Mouse (Mus musculus): Measurements from ENCODE around the gene Ivd.
A peak's percentile ranks its signal among the peaks of the same experiment; 100 is the strongest.

Gene Ivd

DNA sequence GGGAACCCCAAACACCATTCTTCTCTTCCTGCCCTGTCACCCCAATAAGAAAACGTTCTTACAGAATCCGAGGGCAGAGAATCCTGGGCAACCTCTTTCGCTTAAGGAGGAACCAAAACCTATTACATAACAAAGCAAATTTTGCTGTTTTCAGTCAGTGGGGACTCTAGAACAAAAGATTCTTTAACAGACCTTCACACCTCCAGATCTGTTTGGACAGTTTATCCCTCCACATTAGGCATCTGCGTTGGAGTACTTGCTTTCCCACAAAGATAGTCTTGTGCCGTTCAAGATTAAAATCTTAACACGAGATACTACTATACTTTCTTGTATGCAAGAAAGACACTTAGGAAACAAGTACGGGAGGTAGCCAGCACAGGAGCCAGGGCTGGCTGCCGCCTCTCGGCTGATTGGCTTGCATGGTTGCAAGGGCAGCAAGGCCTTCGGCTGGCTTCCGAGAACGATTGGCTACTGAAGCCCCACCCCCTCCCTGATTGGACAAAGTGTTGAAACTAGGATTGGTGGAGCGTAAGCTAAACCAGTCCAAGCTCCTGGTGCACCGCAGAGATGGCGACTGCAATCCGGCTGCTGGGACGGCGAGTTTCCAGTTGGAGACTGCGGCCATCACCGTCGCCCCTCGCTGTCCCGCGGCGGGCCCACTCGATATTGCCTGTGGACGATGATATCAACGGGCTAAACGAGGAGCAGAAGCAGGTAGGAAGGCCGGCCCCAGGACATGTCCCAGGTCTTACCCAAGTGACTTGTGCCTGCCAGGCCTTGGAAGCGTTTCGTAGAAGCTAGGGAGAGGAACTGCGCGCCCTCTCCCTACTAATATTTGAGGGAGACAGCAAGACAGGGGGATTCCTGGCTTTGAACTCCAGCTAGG, at the start of gene Ivd:
Gene Ivd (plus strand): TSS at position 501 of the 886 bp plus-strand sequence.
- peak; percentile 88 for DNase-seq (ENCODE audit: extremely low read depth, low read depth, low spot score)

DNA sequence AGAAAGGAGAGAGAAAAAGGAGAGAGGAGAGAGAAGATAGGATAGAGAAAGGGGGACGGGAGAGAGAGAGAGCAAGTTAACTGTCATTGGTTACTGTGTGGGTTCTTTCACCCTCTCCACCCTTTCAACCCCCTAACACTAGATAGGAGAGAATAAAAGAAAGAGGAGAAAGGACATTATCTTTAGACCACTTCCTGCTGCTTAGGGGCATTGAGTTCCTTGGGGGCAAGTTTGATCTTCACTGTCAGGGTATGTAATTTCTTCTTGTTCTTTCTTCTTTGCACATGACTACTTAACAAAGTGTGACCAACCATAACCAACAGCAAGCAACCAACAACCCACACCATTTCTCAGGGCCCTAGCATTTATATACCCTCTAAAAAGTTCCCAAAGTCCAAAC, 49.0 kb upstream of the Ivd start:
- no peak for DNase-seq (ENCODE audit: extremely low read depth, low read depth, low spot score)

DNA sequence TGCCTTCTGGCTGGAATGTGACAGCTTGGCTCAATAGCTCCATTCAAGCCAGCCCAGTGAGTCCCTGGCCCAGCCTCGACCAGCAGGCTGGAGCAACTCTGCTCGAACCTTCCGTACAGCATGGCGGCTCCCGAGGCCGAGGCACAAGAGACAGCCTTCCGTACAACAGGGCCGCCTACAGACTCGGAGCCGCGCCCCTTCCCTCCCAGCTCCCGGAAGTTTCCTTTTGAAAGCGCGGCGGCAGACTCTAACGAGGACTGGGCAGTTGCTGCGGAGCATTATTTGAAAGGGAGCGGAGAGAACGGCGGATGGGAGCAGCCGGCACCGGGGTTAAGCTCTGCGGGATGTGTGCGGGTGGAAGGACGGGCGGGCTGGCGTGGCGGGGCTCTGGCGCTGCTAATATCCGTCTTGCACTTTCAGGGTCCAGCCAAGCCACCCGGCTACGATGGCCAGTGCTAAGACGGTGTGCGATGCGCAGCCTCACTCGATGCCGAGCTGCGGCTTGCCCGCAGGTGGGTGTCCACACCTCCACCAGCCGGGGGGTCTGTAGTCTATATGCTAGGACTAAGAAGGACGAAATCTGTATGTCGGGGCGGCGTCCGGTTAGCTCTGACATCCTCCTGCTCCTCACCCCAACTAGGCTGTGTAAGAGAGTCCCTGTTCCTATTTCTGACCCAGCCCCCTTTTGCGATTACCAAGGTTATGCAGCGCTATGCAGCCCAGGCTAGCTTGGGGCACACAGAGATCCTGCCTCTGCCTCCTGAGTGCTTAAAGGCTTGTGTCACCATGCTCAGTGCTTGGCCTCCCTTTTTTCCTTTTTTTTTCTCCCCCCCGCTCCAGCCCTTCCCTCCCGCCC, 47.5 kb upstream of the Ivd start, which contains the start of gene Knstrn:
Gene Knstrn (plus strand): TSS at position 23 of the 856 bp plus-strand sequence.
- no peak for DNase-seq (ENCODE audit: extremely low read depth, low read depth, low spot score)

DNA sequence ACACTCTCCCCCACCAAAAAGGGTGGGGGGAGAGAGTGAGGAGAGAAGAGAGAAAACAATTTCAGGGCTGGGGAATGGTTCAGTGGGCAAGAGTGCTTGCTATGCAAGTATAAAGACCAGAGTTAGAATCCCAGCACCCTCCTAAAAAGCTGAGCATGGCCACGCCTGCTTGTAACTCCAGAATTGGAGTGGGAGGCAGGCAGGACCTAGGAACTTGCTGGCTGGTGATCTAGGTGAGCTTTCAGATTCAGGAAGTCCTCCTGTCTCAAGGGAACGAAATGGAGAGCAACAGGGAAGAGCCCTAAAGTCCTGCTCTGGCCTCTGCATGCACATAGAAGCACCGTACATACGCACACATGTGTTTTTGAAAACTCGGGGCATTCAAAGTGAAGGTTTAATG, 39.0 kb upstream of the Ivd start:
- DNase-seq (ENCODE audit: extremely low read depth, low read depth, low spot score) = no peak

DNA sequence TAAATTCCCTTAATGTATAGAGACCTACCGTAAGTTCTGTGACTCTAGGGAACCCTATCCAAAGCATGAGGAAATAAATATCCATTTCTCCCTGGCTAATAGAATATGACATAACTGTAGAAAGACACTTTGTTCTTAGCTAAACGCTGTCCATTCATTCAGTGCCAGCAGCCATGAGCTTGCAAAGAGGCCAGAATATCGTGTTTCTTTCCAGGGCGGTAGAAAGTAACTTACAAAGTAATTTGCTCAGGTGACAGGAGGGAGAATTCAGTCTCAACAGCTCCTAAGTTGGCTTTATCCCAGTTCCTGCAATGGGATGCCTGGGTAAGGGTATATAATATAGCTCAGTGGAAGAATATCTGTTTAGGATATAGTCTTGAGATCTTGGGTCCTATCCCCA, 37.4 kb upstream of the Ivd start:
- DNase-seq (ENCODE audit: extremely low read depth, low read depth, low spot score) = no peak

DNA sequence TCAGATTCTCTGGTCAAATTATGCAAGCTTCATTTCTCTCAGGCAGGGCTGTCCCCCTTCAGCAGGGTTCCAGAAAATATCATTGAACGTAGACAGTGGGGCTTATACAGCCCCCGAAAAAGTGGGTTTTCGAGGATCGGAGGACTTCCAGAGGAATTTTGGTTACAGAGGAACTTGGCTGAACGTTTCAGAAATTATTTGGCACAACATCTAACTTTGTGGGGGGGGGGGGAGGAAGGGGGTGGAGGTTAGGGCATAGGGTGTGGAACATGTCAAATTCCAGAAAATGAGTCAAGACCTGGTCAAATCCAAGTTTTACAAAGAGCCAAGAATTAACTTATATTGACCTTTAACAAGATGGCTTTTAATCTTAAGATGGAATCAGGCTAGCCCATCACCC, 32.7 kb upstream of the Ivd start:
- no peak for DNase-seq (ENCODE audit: extremely low read depth, low read depth, low spot score)

DNA sequence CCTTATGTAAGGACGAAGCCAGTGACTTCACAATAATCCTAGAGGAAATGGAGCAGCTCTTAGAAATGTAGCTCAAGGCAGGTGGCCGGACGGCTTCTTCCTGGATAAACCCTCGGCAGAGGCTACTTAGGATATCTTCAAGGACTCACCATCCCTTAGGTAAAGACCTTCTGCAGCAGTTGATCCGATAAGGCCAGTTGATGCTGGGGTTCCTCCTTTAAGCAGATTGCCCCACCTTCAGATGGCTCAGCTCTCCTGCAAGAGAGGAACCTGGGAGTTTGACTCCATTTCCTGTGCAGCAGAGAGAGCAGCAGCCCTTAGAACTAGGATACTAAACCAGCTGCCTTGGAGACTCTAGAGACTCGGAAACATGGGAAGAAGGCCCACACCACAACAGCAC, 27.7 kb upstream of the Ivd start:
- DNase-seq (ENCODE audit: extremely low read depth, low read depth, low spot score) = no peak

DNA sequence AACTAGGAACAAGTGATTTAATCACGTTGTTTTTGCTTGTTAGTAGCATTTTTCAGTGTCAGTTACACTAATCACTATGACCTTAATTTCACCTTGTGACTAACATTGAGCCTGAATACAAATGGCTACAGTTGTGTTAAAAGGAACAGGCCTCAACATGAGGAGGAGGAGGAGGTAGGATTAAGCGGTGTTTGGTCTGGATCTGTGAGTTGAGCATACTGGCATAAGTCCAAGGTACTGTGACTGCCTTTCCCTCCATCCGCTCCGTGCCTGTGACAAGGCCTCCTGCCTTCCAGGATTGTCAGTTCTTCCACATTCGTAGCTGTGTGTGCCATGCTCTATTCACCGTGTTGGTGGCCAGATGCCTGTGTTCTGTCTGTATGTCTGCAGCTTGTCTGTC, 26.6 kb upstream of the Ivd start:
- peak; percentile 89 for DNase-seq (ENCODE audit: extremely low read depth, low read depth, low spot score)

DNA sequence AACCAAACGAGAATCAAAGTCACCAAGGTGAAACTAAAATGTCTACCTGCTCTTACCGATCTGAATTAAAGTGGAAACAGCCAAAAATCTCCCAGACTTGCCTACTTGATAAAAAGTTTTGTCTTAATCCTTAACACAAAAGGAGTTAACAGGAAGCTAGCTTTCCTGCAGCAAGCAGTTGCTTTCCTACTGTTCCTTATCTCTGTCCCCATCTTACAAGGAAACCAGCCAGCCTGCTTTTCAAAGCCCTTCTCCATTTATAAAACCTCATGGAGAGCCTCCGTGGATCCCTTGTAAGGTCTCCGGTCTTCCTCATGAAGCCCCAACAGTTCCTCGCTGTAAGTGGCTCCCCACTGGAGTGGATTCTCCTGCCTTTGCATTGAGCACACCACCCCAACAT, 23.4 kb upstream of the Ivd start:
- DNase-seq (ENCODE audit: extremely low read depth, low read depth, low spot score) = no peak

DNA sequence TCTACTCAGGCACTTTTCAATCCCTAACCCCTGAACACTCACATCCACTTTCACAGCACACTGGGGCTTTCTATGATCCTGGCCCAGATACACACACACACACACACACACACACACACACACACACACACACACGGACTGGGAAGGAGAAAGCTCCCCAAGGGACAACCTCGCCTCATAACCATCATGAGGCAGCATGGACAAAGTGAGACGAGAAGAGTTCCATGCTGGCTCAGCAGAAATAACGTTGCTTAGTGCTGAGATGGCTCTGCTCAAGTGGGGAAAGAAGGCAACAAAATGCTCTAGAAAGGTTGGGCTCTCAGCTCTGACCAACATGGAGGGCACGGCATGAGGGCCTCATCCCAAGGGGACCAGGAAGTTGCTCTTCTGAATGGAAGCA, 20.6 kb upstream of the Ivd start:
- no peak for DNase-seq (ENCODE audit: extremely low read depth, low read depth, low spot score)

DNA sequence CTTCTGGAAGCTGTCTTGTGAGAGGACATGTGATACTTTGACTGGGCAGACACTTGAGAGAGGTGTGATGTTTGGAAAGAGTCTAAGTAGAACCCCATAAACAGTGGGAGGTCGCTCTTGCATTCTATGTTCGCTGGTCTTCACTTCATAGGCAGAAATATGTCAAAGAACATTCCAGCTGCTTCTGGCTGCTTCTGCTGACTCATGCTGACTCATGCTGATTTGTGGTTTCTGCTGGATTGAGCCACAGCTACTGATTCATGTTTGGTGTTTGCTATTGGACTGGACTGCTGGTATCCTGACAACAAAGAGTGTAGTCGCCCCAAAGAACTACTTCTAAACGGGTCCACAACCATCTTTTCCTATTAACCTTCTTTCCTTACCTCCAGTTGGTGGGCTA, 20.0 kb upstream of the Ivd start:
- DNase-seq (ENCODE audit: extremely low read depth, low read depth, low spot score) = no peak

DNA sequence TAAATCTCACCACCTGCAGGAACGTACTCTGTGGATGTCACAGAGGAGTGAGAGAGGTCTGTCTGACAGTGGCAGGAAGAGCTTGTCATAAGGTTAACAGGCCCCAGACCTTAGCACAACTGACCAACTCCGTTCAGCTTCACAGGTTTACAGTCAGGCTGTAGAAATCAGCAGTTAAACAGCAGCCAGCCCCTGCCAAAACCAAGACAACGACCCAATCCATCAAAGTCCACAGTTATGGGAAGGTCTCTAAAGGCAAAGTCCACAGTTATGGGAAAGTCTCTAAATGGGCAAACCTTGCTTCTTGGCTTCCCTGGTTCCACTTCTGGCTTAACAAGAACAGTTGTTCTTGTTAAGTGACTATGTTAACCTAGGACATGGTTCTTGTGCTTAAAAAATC, 17.3 kb upstream of the Ivd start:
- no peak for DNase-seq (ENCODE audit: extremely low read depth, low read depth, low spot score)

DNA sequence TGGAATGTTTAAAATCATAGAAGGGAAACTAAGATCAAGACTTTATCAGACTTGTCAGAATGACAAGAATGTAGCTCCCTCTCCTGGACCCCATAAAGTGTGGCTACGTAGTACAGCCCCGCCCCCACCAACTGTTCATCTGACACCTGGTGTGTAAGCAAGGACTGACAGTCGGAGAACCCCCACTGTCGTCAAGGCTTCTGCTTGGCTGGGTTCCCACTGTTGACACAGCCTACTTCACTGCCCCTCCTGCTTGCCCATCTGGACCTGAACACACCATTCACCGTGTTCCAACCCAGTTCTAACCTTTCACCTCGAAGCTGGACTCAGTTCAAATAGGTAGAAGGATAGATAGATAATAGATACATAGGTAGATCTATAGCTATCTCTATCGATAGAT, 15.5 kb upstream of the Ivd start:
- DNase-seq (ENCODE audit: extremely low read depth, low read depth, low spot score) = no peak

DNA sequence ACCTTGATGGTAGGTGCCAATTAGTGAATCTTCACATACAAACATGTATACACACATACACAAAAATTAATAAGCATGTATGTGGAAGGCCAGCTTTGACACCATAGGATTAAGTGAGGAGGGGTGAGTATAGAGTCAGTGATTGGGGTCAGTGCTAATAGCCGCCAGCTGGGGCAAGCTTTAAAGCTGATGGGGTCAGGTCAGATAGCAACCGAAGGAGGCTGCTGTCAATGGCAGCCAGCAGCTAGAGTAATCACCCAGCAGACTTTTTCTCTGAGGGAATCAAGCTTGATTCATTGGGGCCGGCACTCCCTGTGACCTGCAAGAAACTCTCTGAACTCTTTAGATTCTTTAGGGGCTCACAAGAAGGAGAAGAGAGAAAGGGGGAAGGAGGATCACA, 10.0 kb upstream of the Ivd start:
- no peak for DNase-seq (ENCODE audit: extremely low read depth, low read depth, low spot score)

DNA sequence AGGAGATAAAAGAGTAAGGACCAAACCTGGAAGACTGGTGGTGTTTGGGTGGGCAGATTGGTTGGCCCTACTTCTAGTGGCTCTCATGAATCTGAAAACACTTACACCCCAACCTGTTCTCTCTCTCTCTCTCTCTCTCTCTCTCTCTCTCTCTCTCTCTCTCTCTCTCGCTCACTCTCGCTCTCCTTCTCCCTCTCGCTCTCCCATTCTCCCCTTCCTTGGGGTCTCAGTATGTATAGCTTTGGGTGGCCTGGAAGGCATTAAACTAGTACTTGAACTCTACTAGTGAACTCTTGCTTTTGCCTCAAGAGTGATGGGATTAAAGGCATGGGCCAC, 554 bp downstream of the Ivd start:
- DNase-seq (ENCODE audit: extremely low read depth, low read depth, low spot score) = no peak

DNA sequence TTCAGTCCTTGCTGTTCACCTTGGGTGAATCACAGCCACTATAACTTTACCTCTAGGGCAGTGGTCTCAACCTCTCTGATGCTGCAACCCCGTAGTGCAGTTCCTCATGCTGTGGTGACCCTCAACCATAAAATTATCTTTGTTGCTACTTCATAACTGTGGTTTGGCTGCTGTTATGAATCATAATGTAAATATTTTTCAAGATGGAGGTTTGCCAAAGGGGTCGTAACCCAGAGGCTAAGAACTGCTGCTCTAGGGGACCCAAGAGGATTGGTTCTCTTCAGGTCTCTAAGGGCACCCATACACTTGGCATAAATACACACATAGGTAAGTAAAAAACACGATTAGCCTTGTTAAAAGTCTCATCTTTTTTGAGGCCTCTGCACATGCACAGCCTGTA, 8.8 kb downstream of the Ivd start:
- DNase-seq (ENCODE audit: extremely low read depth, low read depth, low spot score) = no peak

DNA sequence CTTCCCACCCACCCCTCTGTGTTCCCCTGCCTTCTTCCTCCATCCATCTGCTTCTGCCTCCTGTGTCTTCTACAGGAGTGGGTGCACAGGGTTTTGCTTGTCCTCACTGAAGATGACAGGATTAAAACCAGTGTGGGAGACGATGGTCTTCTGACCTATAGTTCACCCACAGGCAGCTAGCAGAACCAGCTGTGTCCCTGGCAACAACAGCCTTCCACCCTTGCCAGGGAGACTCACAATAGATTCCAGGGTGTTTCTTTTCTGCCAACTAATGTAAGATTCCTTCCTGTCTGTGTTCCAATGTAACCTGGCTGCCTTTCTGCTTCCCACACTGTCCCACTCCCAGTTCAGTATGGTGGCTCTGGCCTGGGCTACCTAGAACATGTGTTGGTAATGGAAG, 9.3 kb downstream of the Ivd start:
- peak; percentile 25 for DNase-seq (ENCODE audit: extremely low read depth, low read depth, low spot score)

DNA sequence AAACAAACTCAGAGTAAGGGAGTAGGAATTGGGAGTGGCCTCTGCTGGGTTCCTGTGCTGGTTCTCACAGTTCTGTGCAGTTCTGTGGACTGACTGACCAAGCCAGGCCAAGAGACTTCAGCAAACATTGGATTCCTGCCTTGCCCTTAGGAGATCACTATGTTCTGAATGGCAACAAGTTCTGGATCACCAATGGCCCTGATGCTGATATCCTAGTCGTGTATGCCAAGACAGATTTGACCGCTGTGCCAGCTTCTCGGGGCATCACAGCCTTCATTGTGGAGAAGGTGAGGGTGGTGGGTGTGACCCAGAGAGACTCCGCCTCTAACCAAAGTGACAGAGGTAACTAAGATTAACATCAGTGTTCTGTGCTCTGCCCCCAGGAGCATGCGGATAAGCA, 11.3 kb downstream of the Ivd start:
- DNase-seq (ENCODE audit: extremely low read depth, low read depth, low spot score) = peak; percentile 92

DNA sequence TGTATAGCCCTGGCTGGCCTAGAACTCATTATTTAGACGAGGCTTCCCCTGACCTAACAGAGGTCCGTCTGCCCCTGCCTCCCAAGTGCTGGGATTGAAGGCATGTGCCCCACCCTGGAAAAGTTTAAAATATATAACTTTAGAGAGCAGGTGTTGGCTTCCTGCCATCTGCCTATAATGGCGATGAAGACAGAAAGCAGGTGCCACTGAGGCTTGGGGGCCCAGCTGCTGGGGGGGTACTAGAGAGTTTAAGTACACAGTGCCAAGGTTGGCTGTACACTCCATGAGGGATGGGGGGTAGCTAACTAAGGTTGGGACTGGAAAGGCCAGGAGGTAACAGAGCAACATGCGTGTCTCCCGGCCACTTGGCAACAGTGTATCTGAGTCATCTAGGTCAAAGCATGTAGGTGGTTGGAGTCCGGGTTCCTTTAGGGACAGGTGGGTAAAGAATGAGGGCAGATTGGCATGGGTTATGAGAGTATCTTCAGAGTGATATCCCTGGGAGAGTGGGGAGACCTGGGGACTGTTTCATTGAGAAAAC, 12.2 kb downstream of the Ivd start:
- peak; percentile 47 for DNase-seq (ENCODE audit: extremely low read depth, low read depth, low spot score)

DNA sequence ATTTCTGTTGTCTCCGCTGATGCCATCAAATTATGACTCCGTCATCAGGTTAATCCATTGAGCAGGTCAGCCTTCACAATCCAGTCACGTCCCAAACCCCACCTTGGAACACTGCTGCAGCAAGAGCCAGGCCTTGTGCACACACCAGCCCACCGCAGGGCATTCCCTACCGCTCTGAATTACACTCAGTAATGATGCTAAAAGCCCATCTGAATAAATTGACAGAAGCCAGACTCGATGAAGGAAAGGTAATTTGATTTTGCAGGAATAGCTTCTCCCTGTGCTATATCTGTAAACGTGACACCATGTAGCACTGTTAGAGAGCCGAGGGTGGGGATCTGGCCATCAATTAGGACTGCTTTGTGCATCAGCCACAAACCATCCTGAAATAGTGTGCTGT, 13.6 kb downstream of the Ivd start:
- DNase-seq (ENCODE audit: extremely low read depth, low read depth, low spot score) = no peak

DNA sequence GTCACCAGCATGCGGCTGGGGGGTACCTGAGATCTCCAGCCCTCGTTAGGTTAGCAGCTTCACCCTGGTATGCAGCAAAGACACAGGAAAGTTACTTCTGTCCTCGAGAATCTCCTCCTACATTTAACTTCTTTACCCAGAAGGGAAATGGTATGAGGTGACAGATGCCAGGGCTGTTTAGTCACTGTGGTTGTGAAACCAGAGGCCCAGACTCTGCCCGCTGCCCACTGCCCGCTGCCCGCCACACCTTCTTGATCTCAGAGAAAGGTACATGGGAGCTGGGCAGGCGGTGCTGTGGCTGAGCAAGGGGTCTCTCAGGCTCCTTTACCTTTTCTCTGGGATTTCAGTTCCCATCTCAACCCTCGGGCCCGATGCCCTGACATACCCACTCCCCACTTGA, 14.7 kb downstream of the Ivd start:
- no peak for DNase-seq (ENCODE audit: extremely low read depth, low read depth, low spot score)

DNA sequence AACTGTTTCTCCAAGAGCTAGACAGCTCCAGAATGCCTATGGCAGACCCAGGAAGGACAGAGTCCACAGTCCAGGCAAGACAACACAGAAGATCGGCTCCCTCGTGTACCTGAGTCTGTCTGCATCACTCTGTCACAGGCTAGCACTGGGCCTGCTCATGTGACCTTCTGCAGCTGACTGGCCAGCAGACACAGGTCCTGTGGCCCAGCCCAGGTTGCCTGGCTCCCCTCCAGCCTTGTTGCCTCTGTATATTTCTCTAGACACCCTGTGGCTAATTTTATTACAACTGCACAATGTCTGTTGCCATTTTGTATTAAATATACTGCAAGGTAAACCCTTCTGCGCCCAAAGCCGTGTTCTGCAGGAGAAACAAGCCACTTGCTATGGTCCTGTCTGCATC, 19.3 kb downstream of the Ivd start:
- DNase-seq (ENCODE audit: extremely low read depth, low read depth, low spot score) = no peak
